Mouse (Mus musculus) megakaryocyte, embryonic 14.5 days (primary cell): ENCODE data around the gene Dnmt3a.

Source experiments
- FLI1 ChIP-seq: IDR thresholded peaks from 2 replicates; pipeline ENCODE4 v1.6.1; 2012; ENCODE audit warnings: low read length, inconsistent platforms, mixed read lengths
- GATA1 ChIP-seq: IDR thresholded peaks from 3 replicates; pipeline ENCODE4 v1.6.1; 2012; ENCODE audit warnings: mixed read lengths, low read length, inconsistent platforms, borderline replicate concordance

GRCm38 (mm10) chr12:3919423-3919822 is 113.6 kb downstream of the Dnmt3a start:
- no peak for TF ChIP-seq GATA1
- no peak for TF ChIP-seq FLI1
